Mouse (Mus musculus) MEL (cell line): ENCODE measurements around the gene Fxr2. TPM values are rescaled to one million over a fixed set of nuclear protein-coding genes. Genes with fewer than 3 reads are reported as not detected.
A peak's percentile ranks its signal among the peaks of the same experiment; 100 is the strongest.

Experiments
- DNase-seq: peaks from one replicate; pipeline ENCODE4 v3.0.0; 2011; ENCODE audit warnings: low read depth, low spot score
- H3K27ac ChIP-seq: 2 replicates; pipeline ENCODE4 v1.5.1; 2012; ENCODE audit warnings: low read depth, mild to moderate bottlenecking, control low read depth, low read length, moderate library complexity; ENCODE audit not compliant: control insufficient read depth
- H3K27me3 ChIP-seq, 2 experiments: fragments of 150-350 bp in 1 of 2; sonication (generic) in 1 of 2; 2 replicates each; pipeline ENCODE4 v1.6.1; 2012; ENCODE audit warnings: low read length in 2 of 2, mild to moderate bottlenecking in 2 of 2, improper control_type of control experiment in 1 of 2, moderate library complexity in 1 of 2; ENCODE audit not compliant: insufficient read depth in 2 of 2, control insufficient read depth in 1 of 2
- H3K36me3 ChIP-seq, 2 experiments: 2 replicates each; pipeline ENCODE4 v1.6.1; 2012 to 2014; ENCODE audit warnings: low read length in 2 of 2, improper control_type of control experiment in 1 of 2, inconsistent platforms in 1 of 2, mild to moderate bottlenecking in 1 of 2; ENCODE audit not compliant: insufficient read depth in 2 of 2, control insufficient read depth in 1 of 2
- H3K4me1 ChIP-seq, 2 experiments: fragments of 150-350 bp in 1 of 2; sonication (generic) in 1 of 2; 2 replicates each; pipeline ENCODE4 v1.6.1; 2012; ENCODE audit warnings: low read length in 2 of 2, improper control_type of control experiment in 1 of 2, mild to moderate bottlenecking in 1 of 2; ENCODE audit not compliant: insufficient read depth in 2 of 2, control insufficient read depth in 1 of 2
- H3K4me3 ChIP-seq, 2 experiments: fragments of 150-350 bp in 1 of 2; sonication (generic) in 1 of 2; 2 replicates each; pipeline ENCODE4 v1.5.1; 2012; ENCODE audit warnings: low read depth in 2 of 2, low read length in 2 of 2, mild to moderate bottlenecking in 2 of 2, moderate library complexity in 2 of 2, control low read depth in 1 of 2, improper control_type of control experiment in 1 of 2; ENCODE audit not compliant: control insufficient read depth in 1 of 2, insufficient read depth in 1 of 2
- H3K79me2 ChIP-seq: 2 replicates; pipeline ENCODE4 v1.6.1; 2012; ENCODE audit warnings: mild to moderate bottlenecking, low read length, moderate library complexity; ENCODE audit not compliant: control insufficient read depth, poor library complexity, insufficient read depth
- H3K9ac ChIP-seq: 2 replicates; pipeline ENCODE4 v1.6.1; 2012; ENCODE audit warnings: low read depth, mild to moderate bottlenecking, control low read depth, low read length, moderate library complexity; ENCODE audit not compliant: control insufficient read depth, poor library complexity, severe bottlenecking
- H3K9me3 ChIP-seq: fragments of 150-350 bp; sonication (generic); replicated peaks from 2 replicates; pipeline ENCODE4 v1.6.1; 2012; ENCODE audit warnings: mild to moderate bottlenecking, low read length, improper control_type of control experiment, moderate library complexity; ENCODE audit not compliant: insufficient read depth
- CHD1 ChIP-seq: IDR thresholded peaks from 2 replicates; pipeline ENCODE4 v1.6.1; 2012; ENCODE audit warnings: low read depth, mild to moderate bottlenecking, inconsistent platforms, low read length, improper control_type of control experiment
- CHD2 ChIP-seq: IDR thresholded peaks from 2 replicates; pipeline ENCODE4 v1.6.1; 2011; ENCODE audit warnings: low read length, improper control_type of control experiment
- CTCF ChIP-seq, 3 experiments: IDR thresholded peaks in 2 of 3; conservative IDR thresholded peaks in 1 of 3; 2 replicates each; pipeline ENCODE4 v1.5.1; 2011 to 2012; ENCODE audit warnings: low read length in 3 of 3, low read depth in 2 of 3, mild to moderate bottlenecking in 2 of 3, improper control_type of control experiment in 1 of 3, inconsistent platforms in 1 of 3, mixed read lengths in 1 of 3, moderate library complexity in 1 of 3; ENCODE audit not compliant: control insufficient read depth in 1 of 3, insufficient read depth in 1 of 3, poor library complexity in 1 of 3, severe bottlenecking in 1 of 3
- E2F4 ChIP-seq: IDR thresholded peaks from 2 replicates; pipeline ENCODE4 v1.6.1; 2011; ENCODE audit warnings: low read depth, low read length, improper control_type of control experiment, borderline replicate concordance
- ELF1 ChIP-seq: IDR thresholded peaks from 2 replicates; pipeline ENCODE4 v1.6.1; 2014; ENCODE audit warnings: low read depth, mild to moderate bottlenecking, inconsistent platforms, low read length, improper control_type of control experiment, moderate library complexity
- EP300 ChIP-seq, 2 experiments: IDR thresholded peaks; 2 replicates each; pipeline ENCODE4 v1.6.1; 2011; ENCODE audit warnings: improper control_type of control experiment in 2 of 2, low read length in 2 of 2, low read depth in 1 of 2, mild to moderate bottlenecking in 1 of 2
- GATA1 ChIP-seq: IDR thresholded peaks from 2 replicates; pipeline ENCODE4 v1.6.1; 2011; ENCODE audit warnings: low read depth, low read length, improper control_type of control experiment
- JUND ChIP-seq: IDR thresholded peaks from 2 replicates; pipeline ENCODE4 v1.6.1; 2011; ENCODE audit warnings: low read depth, mild to moderate bottlenecking, improper control_type of control experiment, low read length
- KAT2A ChIP-seq: conservative IDR thresholded peaks from 2 replicates; pipeline ENCODE4 v1.6.1; 2012; ENCODE audit warnings: low read depth, low read length, improper control_type of control experiment, inconsistent platforms
- MAX ChIP-seq: IDR thresholded peaks from 2 replicates; pipeline ENCODE4 v1.6.1; 2011; ENCODE audit warnings: low read length, improper control_type of control experiment
- MAZ ChIP-seq: IDR thresholded peaks from 2 replicates; pipeline ENCODE4 v1.6.1; 2012; ENCODE audit warnings: low read depth, mild to moderate bottlenecking, inconsistent platforms, low read length, improper control_type of control experiment
- MEF2A ChIP-seq: IDR thresholded peaks from 2 replicates; pipeline ENCODE4 v1.6.1; 2014; ENCODE audit warnings: low read depth, mild to moderate bottlenecking, inconsistent platforms, low read length, improper control_type of control experiment; ENCODE audit not compliant: poor library complexity, insufficient replicate concordance, severe bottlenecking; ENCODE audit errors: extremely low read depth
- MXI1 ChIP-seq: IDR thresholded peaks from 2 replicates; pipeline ENCODE4 v1.6.1; 2011; ENCODE audit warnings: mild to moderate bottlenecking, low read depth, low read length, improper control_type of control experiment
- MYB ChIP-seq: IDR thresholded peaks from 2 replicates; pipeline ENCODE4 v1.6.1; 2011; ENCODE audit warnings: mild to moderate bottlenecking, low read depth, low read length, improper control_type of control experiment
- MYC ChIP-seq: IDR thresholded peaks from 2 replicates; pipeline ENCODE4 v1.6.1; 2011; ENCODE audit warnings: low read depth, mild to moderate bottlenecking, low read length, improper control_type of control experiment, moderate library complexity
- NELFE ChIP-seq: IDR thresholded peaks from 2 replicates; pipeline ENCODE4 v1.6.1; 2011; ENCODE audit warnings: low read depth, low read length, improper control_type of control experiment
- NRF1 ChIP-seq: IDR thresholded peaks from 2 replicates; pipeline ENCODE4 v1.6.1; 2014; ENCODE audit warnings: low read depth, mild to moderate bottlenecking, inconsistent platforms, low read length, improper control_type of control experiment, moderate library complexity; ENCODE audit not compliant: poor library complexity, insufficient read depth, severe bottlenecking
- POLR2A ChIP-seq, 2 experiments: IDR thresholded peaks; 2 replicates each; pipeline ENCODE4 v1.6.1; 2011 to 2012; ENCODE audit warnings: low read length in 2 of 2, mild to moderate bottlenecking in 2 of 2, control low read depth in 1 of 2, improper control_type of control experiment in 1 of 2, low read depth in 1 of 2, moderate library complexity in 1 of 2; ENCODE audit not compliant: control insufficient read depth in 1 of 2, insufficient read depth in 1 of 2, poor library complexity in 1 of 2
- RAD21 ChIP-seq: IDR thresholded peaks from 2 replicates; pipeline ENCODE4 v1.6.1; 2011; ENCODE audit warnings: mild to moderate bottlenecking, low read depth, low read length, improper control_type of control experiment
- RCOR1 ChIP-seq: IDR thresholded peaks from 2 replicates; pipeline ENCODE4 v1.6.1; 2012; ENCODE audit warnings: low read depth, mild to moderate bottlenecking, inconsistent platforms, low read length, improper control_type of control experiment
- SIN3A ChIP-seq: IDR thresholded peaks from 2 replicates; pipeline ENCODE4 v1.6.1; 2012; ENCODE audit warnings: low read length, improper control_type of control experiment, inconsistent platforms
- SMC3 ChIP-seq: IDR thresholded peaks from 2 replicates; pipeline ENCODE4 v1.6.1; 2011; ENCODE audit warnings: low read depth, low read length, improper control_type of control experiment
- TAL1 ChIP-seq: IDR thresholded peaks from 2 replicates; pipeline ENCODE4 v1.6.1; 2012; ENCODE audit warnings: mild to moderate bottlenecking, inconsistent platforms, low read length, moderate library complexity, mixed read lengths
- TBP ChIP-seq: IDR thresholded peaks from 2 replicates; pipeline ENCODE4 v1.8.0; 2011; ENCODE audit warnings: low read depth, low read length, improper control_type of control experiment
- TCF12 ChIP-seq: IDR thresholded peaks from 2 replicates; pipeline ENCODE4 v1.6.1; 2014; ENCODE audit warnings: low read depth, mild to moderate bottlenecking, inconsistent platforms, low read length, improper control_type of control experiment, moderate library complexity
- UBTF ChIP-seq: IDR thresholded peaks from 2 replicates; pipeline ENCODE4 v1.6.1; 2012; ENCODE audit warnings: low read depth, mild to moderate bottlenecking, inconsistent platforms, low read length, improper control_type of control experiment, moderate library complexity, borderline replicate concordance; ENCODE audit not compliant: insufficient read depth
- USF1 ChIP-seq: IDR thresholded peaks from 2 replicates; pipeline ENCODE4 v1.6.1; 2014; ENCODE audit warnings: low read depth, mild to moderate bottlenecking, inconsistent platforms, low read length, improper control_type of control experiment, moderate library complexity
- USF2 ChIP-seq, 2 experiments: IDR thresholded peaks; 2 replicates each; pipeline ENCODE4 v1.6.1; 2011 to 2012; ENCODE audit warnings: improper control_type of control experiment in 2 of 2, low read length in 2 of 2, borderline replicate concordance in 1 of 2, inconsistent platforms in 1 of 2, low read depth in 1 of 2, mild to moderate bottlenecking in 1 of 2; ENCODE audit not compliant: insufficient read depth in 1 of 2
- ZMIZ1 ChIP-seq: IDR thresholded peaks from 2 replicates; pipeline ENCODE4 v1.6.1; 2012; ENCODE audit warnings: low read depth, mild to moderate bottlenecking, inconsistent platforms, low read length, improper control_type of control experiment, moderate library complexity
- ZNF384 ChIP-seq: IDR thresholded peaks from 2 replicates; pipeline ENCODE4 v1.6.1; 2012; ENCODE audit warnings: low read depth, mild to moderate bottlenecking, inconsistent platforms, low read length, improper control_type of control experiment
- polyA plus RNA-seq, 2 experiments: library from polyadenylated mRNA; stranded (reverse) in 1 of 2; unstranded in 1 of 2; fragments of >175 nt in 1 of 2; fragments of >200 nt in 1 of 2; gene quantifications; 2 replicates each; pipeline versions ENCODE4 v1.2.1 to v1.2.4; 2012; ENCODE audit warnings: low replicate concordance in 2 of 2, low read depth in 1 of 2; ENCODE audit not compliant: insufficient read length in 2 of 2, insufficient read depth in 1 of 2, missing spikeins in 1 of 2
- total RNA-seq: library from RNA; depleted of rRNA; stranded (reverse); fragments of 300-350 nt; gene quantifications from 2 replicates; pipeline ENCODE4 v1.2.3, GENCODE M21; 2012

Fxr2 gene
- total and polyA plus RNA-seq, 3 experiments = 95.1 to 97.6 TPM; not detected in 1

DNA sequence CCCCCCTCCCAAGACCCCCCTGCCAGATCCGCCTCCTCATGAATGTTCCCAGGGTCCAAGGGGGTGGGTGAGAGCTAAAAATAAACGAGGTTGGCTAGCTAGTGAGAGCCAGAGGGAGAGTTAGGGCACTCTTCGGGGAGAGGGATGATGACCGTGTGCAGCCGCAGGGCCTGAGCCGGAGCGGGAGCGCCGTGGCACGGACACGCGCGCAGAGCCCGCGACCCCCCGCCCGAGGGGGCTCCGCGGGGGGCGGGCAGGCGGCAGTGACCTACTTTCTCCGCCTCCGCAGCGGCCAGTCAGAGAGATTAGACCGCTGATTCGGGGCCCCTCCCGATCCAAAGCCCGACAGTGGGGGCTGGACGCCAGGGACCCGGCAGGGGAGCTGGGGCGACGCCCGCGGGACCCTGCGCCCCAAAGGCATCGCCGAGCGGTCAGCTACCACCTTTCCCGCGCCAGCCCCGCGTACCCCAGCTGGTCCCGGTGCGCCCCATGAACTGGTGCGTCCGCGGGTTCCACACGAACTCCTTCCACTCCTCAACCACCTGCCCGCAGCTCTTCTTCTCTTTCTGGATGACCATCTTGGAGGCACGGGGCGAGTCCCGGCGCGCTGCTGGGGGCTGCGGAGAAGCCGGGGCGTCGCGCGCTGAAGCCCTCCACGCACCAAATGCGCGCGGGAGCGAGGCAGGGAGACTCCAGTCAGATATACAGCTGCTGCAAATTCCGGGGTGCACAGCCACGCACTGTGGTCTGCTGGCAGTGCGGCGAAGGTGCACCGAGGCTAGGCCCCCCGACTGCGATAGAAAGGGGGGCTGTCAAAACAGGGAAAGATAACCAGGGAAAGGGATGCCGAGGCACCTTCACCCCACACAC is 27.8 kb upstream of the Fxr2 start (continued):
- no peak for TF ChIP-seq USF2 (IDR thresholded peaks at IDR 0.05; ENCODE audit: borderline replicate concordance in 1 of 2, insufficient read depth in 1 of 2, low read depth in 1 of 2, low read length in 2 of 2)
- no peak for TF ChIP-seq ZMIZ1
- 0 out of 2 replicates have a peak, but pooled peaks have one; percentile 47 for TF ChIP-seq SIN3A
- no peak for TF ChIP-seq CHD2
- peak; percentile 51; the same call in 1 of the 2 replicates for TF ChIP-seq MXI1
- no peak; the same call in 1 of the 2 replicates for TF ChIP-seq MAX
- TF ChIP-seq GATA1 = no peak
- TF ChIP-seq ELF1 = no peak
- no peak for TF ChIP-seq NELFE
- peak in 1 of 2 experiments; percentile 11; a peak in 1 of 4 replicates for TF ChIP-seq EP300 (IDR thresholded peaks at IDR 0.05; ENCODE audit: low read depth in 1 of 2, low read length in 2 of 2)
- TF ChIP-seq TAL1 = no peak
- TF ChIP-seq JUND = no peak
- TF ChIP-seq CTCF (IDR thresholded peaks at IDR 0.05 in 2 of 3, conservative IDR thresholded peaks at IDR 0.05 in 1 of 3; ENCODE audit: control insufficient read depth in 1 of 3, insufficient read depth in 1 of 3, low read depth in 2 of 3, low read length in 3 of 3, poor library complexity in 1 of 3, severe bottlenecking in 1 of 3) = no peak
- TF ChIP-seq SMC3 = no peak
- TF ChIP-seq TBP = no peak
- no peak for TF ChIP-seq RAD21

- Histone ChIP-seq H3K4me3 (peak within 1 kb of the TSS; percentile 61 to 80), H3K79me2 (peaks cover 6% of the 10 kb centered on the region), H3K27me3 (no peaks in the 10 kb centered on the region), H3K9ac (peak within 1 kb of the TSS; percentile 73), H3K9me3 (no peaks in the 10 kb centered on the region), H3K27ac (peak within 1 kb of the TSS; percentile 78), H3K4me1 (peaks cover 39 to 65% of the 10 kb centered on the region in 2 experiments), H3K36me3 (peaks cover 1 to 43% of the 10 kb centered on the region in 2 experiments; a peak in 3 of 4 replicates)
- DNase-seq = peak; percentile 99
- TF ChIP-seq TCF12 = peak; percentile 61
- TF ChIP-seq E2F4 = no peak
- peak; percentile 98 for TF ChIP-seq NELFE
- no peak for TF ChIP-seq CHD1
- peak; percentile 100 for TF ChIP-seq ZMIZ1
- TF ChIP-seq ELF1 = peak; percentile 59; the same call in 1 of the 2 replicates
- peak; percentile 54 for TF ChIP-seq RCOR1
- TF ChIP-seq ZNF384 = peak; percentile 99
- peak in 1 of 2 experiments; percentile 54; a peak in 2 of 4 replicates for TF ChIP-seq EP300 (IDR thresholded peaks at IDR 0.05; ENCODE audit: low read depth in 1 of 2, low read length in 2 of 2)
- peak; percentile 89 for TF ChIP-seq SIN3A
- 0 out of 2 replicates have a peak, but pooled peaks have one; percentile 28 for TF ChIP-seq UBTF
- TF ChIP-seq USF1 = 0 out of 2 replicates have a peak, but pooled peaks have one; percentile 51
- TF ChIP-seq POLR2A (IDR thresholded peaks at IDR 0.05; ENCODE audit: control insufficient read depth in 1 of 2, insufficient read depth in 1 of 2, low read depth in 1 of 2, low read length in 2 of 2, poor library complexity in 1 of 2) = peak; percentile 100
- peak; percentile 57; the same call in 1 of the 2 replicates for TF ChIP-seq MYC
- TF ChIP-seq MXI1 = peak; percentile 72; the same call in 1 of the 2 replicates
- peak; percentile 62 for TF ChIP-seq NRF1
- no peak for TF ChIP-seq MEF2A
- peak; percentile 93; the same call in 1 of the 2 replicates for TF ChIP-seq MAZ
- peak; percentile 67; the same call in 1 of the 2 replicates for TF ChIP-seq MAX
- TF ChIP-seq MYB = 0 out of 2 replicates have a peak, but pooled peaks have one; percentile 38
- TF ChIP-seq KAT2A = no peak
Measured at GRCm38 (mm10) chr11:69605726-69606490, 26.9 kb upstream of the Fxr2 start, which contains the start of gene Atp1b2. TSS of gene Atp1b2 (minus strand) at chr11:69605942.
